In the genomic region with DNA sequence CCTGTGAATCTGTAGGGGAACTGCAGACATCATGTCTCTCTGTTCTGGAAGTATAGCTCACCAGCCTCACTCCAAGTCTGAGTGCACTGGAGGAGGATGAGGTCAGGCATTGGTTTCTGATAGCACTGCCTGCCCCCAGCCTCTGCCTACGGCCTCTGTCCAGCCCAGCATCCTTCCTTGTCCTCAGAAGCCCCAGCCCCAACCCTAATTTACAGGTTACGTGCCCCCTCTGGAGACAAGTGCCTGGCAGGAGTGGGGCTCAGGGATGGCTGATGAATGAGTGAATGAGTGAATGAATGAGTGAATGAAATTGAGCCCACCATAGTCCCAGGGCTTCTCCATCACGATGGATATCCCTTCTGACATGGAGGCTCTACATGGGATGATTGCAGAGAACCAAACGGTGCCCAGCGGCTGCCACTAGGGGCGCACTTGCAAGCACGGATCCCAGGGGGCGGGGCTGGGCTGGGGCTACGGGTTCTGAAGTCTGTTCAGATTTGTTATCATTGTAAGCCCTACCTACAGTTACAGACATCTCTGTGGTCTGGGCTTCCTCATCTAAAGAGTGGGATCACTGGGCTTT, we compare ENCODE assay signal across 8 mouse cellular contexts. TPM values are rescaled to one million over a fixed set of nuclear protein-coding genes. Genes with fewer than 3 reads are reported as not detected.
DNase-seq lines count a peak whose midpoint lies in the region; ATAC-seq and TF ChIP-seq lines count a peak whose summit lies in the region.

No protein-coding gene starts in this region.

- H3K79me2 ChIP-seq in heart, adult 2 months (replicated peaks; ENCODE audit: control insufficient read depth, insufficient read depth, low read length) = no peaks in the 10 kb centered on the region

- H3K36me3 ChIP-seq in heart, adult 2 months (ENCODE audit: control insufficient read depth, insufficient read depth, low read length) = no peaks in the 10 kb centered on the region
- no peaks in the 10 kb centered on the region for H3K36me3 ChIP-seq in heart, embryonic 12.5 days
- H3K36me3 ChIP-seq in forebrain, embryonic 12.5 days (replicated peaks) = no peaks in the 10 kb centered on the region

- H3K27me3 ChIP-seq in heart, adult 2 months (ENCODE audit: control insufficient read depth, insufficient read depth, low read length) = no peaks in the 10 kb centered on the region
- H3K27me3 ChIP-seq in heart, embryonic 12.5 days (replicated peaks) = peaks cover 44% of the 10 kb centered on the region
- H3K27me3 ChIP-seq in forebrain, embryonic 12.5 days = peaks cover 50% of the 10 kb centered on the region

- intact Hi-C loops in heart, adult 2 months (cut with DNase I) = no loop called here

- TF ChIP-seq CTCF in heart, adult 2 months (IDR thresholded peaks at IDR 0.05) = peak; percentile 63

- no peak overlapping the region for H3K4me3 ChIP-seq in heart, adult 2 months
- no peak overlapping the region for H3K4me3 ChIP-seq in heart, embryonic 12.5 days
- H3K4me3 ChIP-seq in forebrain, embryonic 12.5 days (replicated peaks) = no peak overlapping the region

- no peak for TF ChIP-seq EP300 in heart, adult 2 months (IDR thresholded peaks at IDR 0.05; ENCODE audit: insufficient read depth, low read depth, low read length)

- 19% methylated on average over 9 of the region's 9 CpGs for WGBS in heart, adult 2 months
- WGBS in heart, embryonic 12.5 days = 18% methylated on average over 9 of the region's 9 CpGs
- WGBS in forebrain, embryonic 12.5 days = 28% methylated on average over 9 of the region's 9 CpGs

- H3K9ac ChIP-seq in heart, adult 2 months (ENCODE audit: low read depth, low read length) = no peak overlapping the region
- no peak overlapping the region for H3K9ac ChIP-seq in heart, embryonic 12.5 days
- H3K9ac ChIP-seq in forebrain, embryonic 12.5 days = no peak overlapping the region

- no peak for ATAC-seq in heart, embryonic 12.5 days (ENCODE audit: insufficient number of reproducible peaks, low FRiP score)
- ATAC-seq in forebrain, embryonic 12.5 days (ENCODE audit: low FRiP score) = peak; percentile 55; the same call in 1 of the 2 replicates

- no peak for DNase-seq in heart, adult 2 months
- DNase-seq in 3134 (ENCODE audit: extremely low read depth, insufficient read length, low spot score) (peak; percentile 31), NIH3T3 (ENCODE audit: low read depth) (peak; percentile 48)
- peak; percentile 39 for DNase-seq in lung, postnatal 14 days
- peak; percentile 26 to 81 for DNase-seq in spleen, postnatal 4 days (ENCODE audit: low spot score in 2 of 2)
- no peak for DNase-seq in layer of hippocampus, adult 9-10 months (ENCODE audit: low spot score)

- H3K4me1 ChIP-seq in heart, adult 2 months (ENCODE audit: control insufficient read depth, insufficient read depth, low read length) = no peaks in the 10 kb centered on the region
- H3K4me1 ChIP-seq in heart, embryonic 12.5 days (replicated peaks) = peaks cover 20% of the 10 kb centered on the region; the same call in 1 of the 2 replicates
- H3K4me1 ChIP-seq in forebrain, embryonic 12.5 days = peaks cover 15% of the 10 kb centered on the region; the same call in 1 of the 2 replicates

- no peak overlapping the region for H3K4me2 ChIP-seq in heart, embryonic 12.5 days
- H3K4me2 ChIP-seq in forebrain, embryonic 12.5 days = no peak overlapping the region; the same call in 1 of the 2 replicates

- TF ChIP-seq POLR2A in heart, adult 2 months (IDR thresholded peaks at IDR 0.05; ENCODE audit: insufficient read depth, low read depth, low read length) = no peak

- H3K9me3 ChIP-seq in heart, embryonic 12.5 days (replicated peaks) = peaks cover 7% of the 10 kb centered on the region
- H3K9me3 ChIP-seq in forebrain, embryonic 12.5 days = peaks cover 7% of the 10 kb centered on the region; the same call in 1 of the 2 replicates

- no peak overlapping the region for H3K27ac ChIP-seq in heart, adult 2 months
- no peak overlapping the region for H3K27ac ChIP-seq in heart, embryonic 12.5 days (ENCODE audit: poor library complexity, severe bottlenecking)
- H3K27ac ChIP-seq in forebrain, embryonic 12.5 days = no peak overlapping the region

RNA-seq across cellular contexts. Expression of a gene that starts 49.7 kb away (rescaled TPM):
- under 1 TPM in 1 of 2 experiments, not detected in 1; 0.18 TPM for total RNA-seq in heart, adult 2 months (2021)
- polyA plus RNA-seq in heart, adult 2 months (2012; rRNA removed) = 0.06 and 0.08 TPM in 2 replicates
- 0.04 and 0.06 TPM in 2 replicates for polyA plus RNA-seq in heart, embryonic 12.5 days (2016; fragmentation: Nextera tagmentation; extraction: Ambion mirVana)
- 0.84 and 0.91 TPM in 2 replicates for polyA plus RNA-seq in forebrain, embryonic 12.5 days (2016; fragmentation: Nextera tagmentation; extraction: Ambion mirVana)

Comparison
In these comparisons a context has a peak if more than half of its experiments do, and no peak if none do; other contexts are left out.
1. DNase-seq: peak in 3134 (single experiment), NIH3T3 (single experiment), lung, postnatal 14 days (single experiment) and spleen, postnatal 4 days (2 of 2); none in heart, adult 2 months (0 of 2) and layer of hippocampus, adult 9-10 months (single experiment).